Mouse (Mus musculus) MEL (cell line): ENCODE measurements around the gene Doc2g. TPM values are rescaled to one million over a fixed set of nuclear protein-coding genes. Genes with fewer than 3 reads are reported as not detected.
"Not testable (repeated sequence)": the region's sequence is repeated elsewhere in the genome, so short reads cannot be mapped to it uniquely, and the experiment has no call there.

ENCODE experiments used
- DNase-seq: peaks from one replicate; pipeline ENCODE4 v3.0.0; 2011; ENCODE audit warnings: low read depth, low spot score
- H3K27ac ChIP-seq: 2 replicates; pipeline ENCODE4 v1.5.1; 2012; ENCODE audit warnings: low read depth, mild to moderate bottlenecking, control low read depth, low read length, moderate library complexity; ENCODE audit not compliant: control insufficient read depth
- H3K27me3 ChIP-seq, 2 experiments: fragments of 150-350 bp in 1 of 2; sonication (generic) in 1 of 2; 2 replicates each; pipeline ENCODE4 v1.6.1; 2012; ENCODE audit warnings: low read length in 2 of 2, mild to moderate bottlenecking in 2 of 2, improper control_type of control experiment in 1 of 2, moderate library complexity in 1 of 2; ENCODE audit not compliant: insufficient read depth in 2 of 2, control insufficient read depth in 1 of 2
- H3K36me3 ChIP-seq, 2 experiments: 2 replicates each; pipeline ENCODE4 v1.6.1; 2012 to 2014; ENCODE audit warnings: low read length in 2 of 2, improper control_type of control experiment in 1 of 2, inconsistent platforms in 1 of 2, mild to moderate bottlenecking in 1 of 2; ENCODE audit not compliant: insufficient read depth in 2 of 2, control insufficient read depth in 1 of 2
- H3K4me1 ChIP-seq, 2 experiments: fragments of 150-350 bp in 1 of 2; sonication (generic) in 1 of 2; 2 replicates each; pipeline ENCODE4 v1.6.1; 2012; ENCODE audit warnings: low read length in 2 of 2, improper control_type of control experiment in 1 of 2, mild to moderate bottlenecking in 1 of 2; ENCODE audit not compliant: insufficient read depth in 2 of 2, control insufficient read depth in 1 of 2
- H3K4me3 ChIP-seq, 2 experiments: fragments of 150-350 bp in 1 of 2; sonication (generic) in 1 of 2; 2 replicates each; pipeline ENCODE4 v1.5.1; 2012; ENCODE audit warnings: low read depth in 2 of 2, low read length in 2 of 2, mild to moderate bottlenecking in 2 of 2, moderate library complexity in 2 of 2, control low read depth in 1 of 2, improper control_type of control experiment in 1 of 2; ENCODE audit not compliant: control insufficient read depth in 1 of 2, insufficient read depth in 1 of 2
- H3K79me2 ChIP-seq: 2 replicates; pipeline ENCODE4 v1.6.1; 2012; ENCODE audit warnings: mild to moderate bottlenecking, low read length, moderate library complexity; ENCODE audit not compliant: control insufficient read depth, poor library complexity, insufficient read depth
- H3K9ac ChIP-seq: 2 replicates; pipeline ENCODE4 v1.6.1; 2012; ENCODE audit warnings: low read depth, mild to moderate bottlenecking, control low read depth, low read length, moderate library complexity; ENCODE audit not compliant: control insufficient read depth, poor library complexity, severe bottlenecking
- H3K9me3 ChIP-seq: fragments of 150-350 bp; sonication (generic); replicated peaks from 2 replicates; pipeline ENCODE4 v1.6.1; 2012; ENCODE audit warnings: mild to moderate bottlenecking, low read length, improper control_type of control experiment, moderate library complexity; ENCODE audit not compliant: insufficient read depth
- BHLHE40 ChIP-seq: IDR thresholded peaks from 2 replicates; pipeline ENCODE4 v1.6.1; 2012; ENCODE audit warnings: low read depth, mild to moderate bottlenecking, inconsistent platforms, low read length, improper control_type of control experiment, borderline replicate concordance
- MYC ChIP-seq: IDR thresholded peaks from 2 replicates; pipeline ENCODE4 v1.6.1; 2011; ENCODE audit warnings: low read depth, mild to moderate bottlenecking, low read length, improper control_type of control experiment, moderate library complexity
- NELFE ChIP-seq: IDR thresholded peaks from 2 replicates; pipeline ENCODE4 v1.6.1; 2011; ENCODE audit warnings: low read depth, low read length, improper control_type of control experiment
- SMC3 ChIP-seq: IDR thresholded peaks from 2 replicates; pipeline ENCODE4 v1.6.1; 2011; ENCODE audit warnings: low read depth, low read length, improper control_type of control experiment
- TBP ChIP-seq: IDR thresholded peaks from 2 replicates; pipeline ENCODE4 v1.8.0; 2011; ENCODE audit warnings: low read depth, low read length, improper control_type of control experiment
- TCF12 ChIP-seq: IDR thresholded peaks from 2 replicates; pipeline ENCODE4 v1.6.1; 2014; ENCODE audit warnings: low read depth, mild to moderate bottlenecking, inconsistent platforms, low read length, improper control_type of control experiment, moderate library complexity
- USF1 ChIP-seq: IDR thresholded peaks from 2 replicates; pipeline ENCODE4 v1.6.1; 2014; ENCODE audit warnings: low read depth, mild to moderate bottlenecking, inconsistent platforms, low read length, improper control_type of control experiment, moderate library complexity
- ZKSCAN1 ChIP-seq: IDR thresholded peaks from 2 replicates; pipeline ENCODE4 v1.6.1; 2012; ENCODE audit warnings: low read depth, mild to moderate bottlenecking, inconsistent platforms, low read length, improper control_type of control experiment, moderate library complexity
- polyA plus RNA-seq, 2 experiments: library from polyadenylated mRNA; stranded (reverse) in 1 of 2; unstranded in 1 of 2; fragments of >175 nt in 1 of 2; fragments of >200 nt in 1 of 2; gene quantifications; 2 replicates each; pipeline versions ENCODE4 v1.2.1 to v1.2.4; 2012; ENCODE audit warnings: low replicate concordance in 2 of 2, low read depth in 1 of 2; ENCODE audit not compliant: insufficient read length in 2 of 2, insufficient read depth in 1 of 2, missing spikeins in 1 of 2
- total RNA-seq: library from RNA; depleted of rRNA; stranded (reverse); fragments of 300-350 nt; gene quantifications from 2 replicates; pipeline ENCODE4 v1.2.3, GENCODE M21; 2012

The Doc2g gene
- total and polyA plus RNA-seq, 3 experiments: 9.9 to 16.0 TPM; not detected in 1

DNA sequence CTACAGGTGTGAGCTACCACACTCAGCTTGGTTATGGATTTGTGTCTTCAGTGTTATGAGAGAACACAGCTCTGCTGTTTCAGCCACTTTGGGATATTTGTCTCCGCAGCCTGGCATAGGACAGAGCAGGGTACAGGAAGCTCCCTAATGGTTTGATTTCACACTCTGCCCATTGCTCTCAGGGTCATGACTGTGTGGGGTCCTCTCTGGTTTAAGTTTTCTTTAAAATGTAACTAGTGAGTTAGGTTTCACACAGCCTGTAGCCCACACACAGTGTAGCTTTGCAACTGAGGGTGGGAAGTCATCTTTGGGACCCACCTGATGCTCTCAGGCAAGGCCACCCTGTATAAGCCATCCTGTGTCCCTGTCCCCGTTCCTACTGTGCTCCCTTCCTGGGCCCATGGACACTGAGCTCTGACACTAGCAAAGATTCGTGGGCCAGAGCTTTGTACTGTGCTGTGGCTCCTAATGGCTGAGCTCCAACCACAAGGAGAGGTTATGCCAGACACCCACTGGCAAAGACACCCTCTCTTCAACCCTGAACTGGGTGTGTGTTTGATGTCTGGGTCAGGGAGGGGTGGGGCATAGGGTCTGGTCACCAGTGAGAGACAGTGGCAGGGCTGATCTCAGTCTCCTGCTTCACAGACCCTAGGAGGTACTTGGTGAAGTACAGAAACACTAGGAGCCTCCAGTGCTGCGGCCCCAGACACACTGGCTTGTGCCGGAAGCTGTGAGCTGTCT is 45.6 kb upstream of the Doc2g start:
- H3K9me3 ChIP-seq, H3K4me3 ChIP-seq, H3K79me2 ChIP-seq, H3K27ac ChIP-seq, H3K36me3 ChIP-seq, H3K4me1 ChIP-seq, H3K9ac ChIP-seq, DNase-seq, H3K27me3 ChIP-seq: not testable (repeated sequence)

DNA sequence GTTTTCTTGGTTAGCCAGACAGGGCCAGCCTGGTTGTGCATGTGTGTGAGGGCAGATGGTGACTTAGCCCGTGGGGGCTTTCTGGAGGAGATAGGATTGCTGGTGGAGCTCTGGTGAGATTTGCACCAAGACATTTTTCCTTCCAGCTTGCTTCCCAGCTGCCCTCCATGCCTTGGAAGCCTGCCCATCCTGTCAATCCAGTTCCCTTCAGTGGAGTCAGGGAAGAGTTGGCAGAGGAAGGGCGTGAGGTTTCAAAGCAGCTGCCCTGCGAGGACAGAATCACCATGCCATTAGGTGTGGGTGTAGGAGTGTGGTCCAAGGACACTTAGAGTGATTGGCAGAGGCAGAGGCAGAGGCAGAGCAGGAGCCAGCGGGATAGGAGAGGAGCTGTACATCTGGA is 44.6 kb upstream of the Doc2g start, which contains the start of gene Aldh3b3:
Aldh3b3 (plus strand) TSS at position 176 of the 400 bp plus-strand sequence.
- no peak for DNase-seq
- Histone ChIP-seq H3K4me3 (no peak within 1 kb of the TSS), H3K79me2 (no peaks in the 10 kb centered on the region), H3K9ac (no peak within 1 kb of the TSS), H3K9me3 (no peaks in the 10 kb centered on the region), H3K4me1 (peaks cover 3 to 4% of the 10 kb centered on the region in 2 experiments; a peak in 1 of 4 replicates), H3K36me3 (0 out of 4 replicates have a peak, but pooled peaks cover 0 to 3% of the 10 kb centered on the region in 2 experiments), H3K27ac (no peak within 1 kb of the TSS), H3K27me3 (0 out of 4 replicates have a peak, but pooled peaks cover 0 to 2% of the 10 kb centered on the region in 2 experiments)
- TF ChIP-seq ZKSCAN1 (no peak), SMC3 (no peak), BHLHE40 (no peak), TCF12 (no peak), MYC (no peak), NELFE (no peak)

- H3K27me3 ChIP-seq: 0 out of 4 replicates have a peak, but pooled peaks cover 0 to 2% of the 10 kb centered on the region in 2 experiments
- H3K4me3 ChIP-seq: no peak overlapping the region
- H3K4me1 ChIP-seq: peaks cover 3 to 4% of the 10 kb centered on the region in 2 experiments; a peak in 1 of 4 replicates
- no peak for DNase-seq
- H3K9ac ChIP-seq: no peak overlapping the region
- H3K36me3 ChIP-seq: 0 out of 4 replicates have a peak, but pooled peaks cover 0 to 3% of the 10 kb centered on the region in 2 experiments
- H3K79me2 ChIP-seq: no peaks in the 10 kb centered on the region
- no peak overlapping the region for H3K27ac ChIP-seq
- no peaks in the 10 kb centered on the region for H3K9me3 ChIP-seq
- TF ChIP-seq USF1 (no peak), TBP (no peak)
- TF ChIP-seq, all 39 proteins: peak for 0
Observed at GRCm38 (mm10) chr19:3959030-3959429, 44.1 kb upstream of the Doc2g start.
